Comparison of ENCODE assay signal across 10 mouse cellular contexts in genomic region chr7:81541924-81542524, GRCm38 (mm10). TPM values are rescaled to one million over a fixed set of nuclear protein-coding genes. Genes with fewer than 3 reads are reported as not detected.
DNase-seq lines count a peak whose midpoint lies in the region; ATAC-seq lines count a peak whose summit lies in the region.
"Had no signal": no experiment of that assay in that cellular context is flagged by ENCODE, and none has a peak within 500 bp of the region (broad histone marks: within the 10 kb centered on the region; RNA-seq: fewer than 3 reads in every experiment).

No protein-coding gene starts in this region.

- intact Hi-C loops in heart, postnatal 36 days (cut with DNase I) = no loop called here
- intact Hi-C loops in left cerebral cortex, postnatal 25 days (cut with DNase I) = no loop called here

- ATAC-seq in activated CD4-positive, CD25-positive, alpha-beta regulatory T cell, adult 4 months = no peak
- ATAC-seq in granulocyte monocyte progenitor cell, adult 5-6 weeks (replicated peaks; ENCODE audit: poor library complexity, severe bottlenecking) = no peak

- DNase-seq in ovary, adult 18-20 months (ENCODE audit: low spot score) = peak; percentile 20
- no peak for DNase-seq in ovary, postnatal 10 days (ENCODE audit: low spot score)
- DNase-seq in cerebellum, postnatal 25 days = peak; percentile 20 to 58
- peak; percentile 69 to 73 for DNase-seq in heart, postnatal 36 days
- peak; percentile 53 to 81 for DNase-seq in left cerebral cortex, postnatal 25 days (ENCODE audit: low spot score in 2 of 2)
- no peak for DNase-seq in thymus, postnatal 36 days
- DNase-seq: liver, embryonic 13.5 days had no signal

RNA-seq across cellular contexts. Expression of gene Fsd2, which starts 24.7 kb away (rescaled TPM):
- 100 to 1,000 TPM; 276 to 293 TPM for total RNA-seq in heart, postnatal 36 days (2021)
- total RNA-seq in left cerebral cortex, postnatal 25 days (2021) = under 1 TPM in 1 of 2 experiments, not detected in 1; 0.16 TPM
- polyA plus RNA-seq in activated CD4-positive, CD25-positive, alpha-beta regulatory T cell, adult 4 months (2017; shearing (Covaris generic)) = 1 to 10 TPM; 5.0 to 5.1 TPM
- total RNA-seq in granulocyte monocyte progenitor cell, adult 5-6 weeks (2014; fragmentation: Nextera tagmentation) = 0.66 TPM in 1 of 2 replicates, not detected in the other
- total RNA-seq in granulocyte monocyte progenitor cell, adult 5-6 weeks (2017) = 0.13 and 0.41 TPM in 2 replicates
- polyA plus RNA-seq: erythroblast, embryonic 14.5 days had no signal

RNA-seq across cellular contexts. Expression of gene Whamm, which starts 29.0 kb away (rescaled TPM):
- total RNA-seq in heart, postnatal 36 days (2021) = 10 to 100 TPM in 1 of 2 experiments, 1 to 10 TPM in 1; 10.0 to 10.5 TPM
- total RNA-seq in left cerebral cortex, postnatal 25 days (2021) = 10 to 100 TPM; 13.7 to 15.8 TPM
- 1 to 10 TPM; 4.1 to 4.4 TPM for polyA plus RNA-seq in activated CD4-positive, CD25-positive, alpha-beta regulatory T cell, adult 4 months (2017; shearing (Covaris generic))
- total RNA-seq in granulocyte monocyte progenitor cell, adult 5-6 weeks (2014; fragmentation: Nextera tagmentation) = 9.2 and 14.1 TPM in 2 replicates
- 18.4 and 19.3 TPM in 2 replicates for total RNA-seq in granulocyte monocyte progenitor cell, adult 5-6 weeks (2017)

RNA-seq across cellular contexts. Expression of gene BC048679, which starts 43.9 kb away (rescaled TPM):
- not detected for total RNA-seq in heart, postnatal 36 days (2021)
- not detected for total RNA-seq in left cerebral cortex, postnatal 25 days (2021)
- not detected for polyA plus RNA-seq in activated CD4-positive, CD25-positive, alpha-beta regulatory T cell, adult 4 months (2017; shearing (Covaris generic))
- not detected in 2 replicates for total RNA-seq in granulocyte monocyte progenitor cell, adult 5-6 weeks (2014; fragmentation: Nextera tagmentation)
- total RNA-seq in granulocyte monocyte progenitor cell, adult 5-6 weeks (2017) = not detected in 2 replicates
- polyA plus RNA-seq: erythroblast, embryonic 14.5 days; liver, embryonic 13.5 days had no signal

RNA-seq across cellular contexts. Expression of gene Ap3b2, which starts 48.3 kb away (rescaled TPM):
- total RNA-seq in heart, postnatal 36 days (2021) = under 1 TPM in 1 of 2 experiments, not detected in 1; 0.44 TPM
- total RNA-seq in left cerebral cortex, postnatal 25 days (2021) = 100 to 1,000 TPM; 141 to 150 TPM
- polyA plus RNA-seq in activated CD4-positive, CD25-positive, alpha-beta regulatory T cell, adult 4 months (2017; shearing (Covaris generic)) = not detected
- not detected in 2 replicates for total RNA-seq in granulocyte monocyte progenitor cell, adult 5-6 weeks (2014; fragmentation: Nextera tagmentation)
- not detected in 2 replicates for total RNA-seq in granulocyte monocyte progenitor cell, adult 5-6 weeks (2017)
- polyA plus RNA-seq: erythroblast, embryonic 14.5 days had no signal

Comparison
In these comparisons a context has a peak if more than half of its experiments do, and no peak if none do; other contexts are left out.
1. DNase-seq: peak in ovary, adult 18-20 months (single experiment), cerebellum, postnatal 25 days (2 of 2), heart, postnatal 36 days (2 of 2) and left cerebral cortex, postnatal 25 days (2 of 2); none in ovary, postnatal 10 days (single experiment) and thymus, postnatal 36 days (0 of 2).
2. RNA of gene Fsd2, which starts 24.7 kb away (total RNA-seq): 276 to 293 TPM in heart, postnatal 36 days; 0.13 to 0.66 TPM in granulocyte monocyte progenitor cell, adult 5-6 weeks and 0.16 TPM in left cerebral cortex, postnatal 25 days; every median in the first group is over 100 times any median in the second.